Mouse (Mus musculus): Measurements from ENCODE around the gene Gpr84. TPM values are rescaled to one million over a fixed set of nuclear protein-coding genes. Genes with fewer than 3 reads are reported as not detected.

Gene Gpr84
- polyA plus RNA-seq (2015; fragmentation: Nextera tagmentation; extraction: Ambion mirVana), result 0.24 and 0.73 TPM in 2 replicates

- Histone ChIP-seq H3K4me3 (replicated peaks; ENCODE audit: low read length) (no peak within 1 kb of the TSS), H3K9ac (replicated peaks; ENCODE audit: low read depth, low read length) (no peak within 1 kb of the TSS), H3K36me3 (ENCODE audit: control insufficient read depth, insufficient read depth) (no peaks in the 10 kb centered on the region), H3K4me1 (replicated peaks; ENCODE audit: control insufficient read depth, insufficient read depth, low read length) (peaks cover 35% of the 10 kb centered on the region), H3K9me3 (ENCODE audit: control insufficient read depth, low read length) (no peaks in the 10 kb centered on the region), H3K27me3 (replicated peaks; ENCODE audit: control insufficient read depth, insufficient read depth, low read length) (0 out of 2 replicates have a peak, but pooled peaks cover 3% of the 10 kb centered on the region), H3K27ac (ENCODE audit: low read length) (no peak within 1 kb of the TSS), H3K4me2 (ENCODE audit: low read length) (no peak within 1 kb of the TSS)
- 81% methylated on average over 6 of the region's 6 CpGs for WGBS
- ATAC-seq, result no peak
Observed at GRCm38 (mm10) chr15:103310365-103310910, at the start of gene Gpr84. Gene Gpr84 (minus strand): TSS chr15:103310612.

GRCm38 (mm10) chr15:103359869-103360602 lies 49.6 kb upstream of the Gpr84 start:
- Histone ChIP-seq H3K4me2 (ENCODE audit: low read length) (no peak overlapping the region), H3K36me3 (ENCODE audit: control insufficient read depth, insufficient read depth) (no peaks in the 10 kb centered on the region), H3K4me1 (replicated peaks; ENCODE audit: control insufficient read depth, insufficient read depth, low read length) (no peaks in the 10 kb centered on the region), H3K27me3 (replicated peaks; ENCODE audit: control insufficient read depth, insufficient read depth, low read length) (no peaks in the 10 kb centered on the region), H3K9me3 (ENCODE audit: control insufficient read depth, low read length) (no peaks in the 10 kb centered on the region), H3K4me3 (replicated peaks; ENCODE audit: low read length) (no peak overlapping the region), H3K9ac (replicated peaks; ENCODE audit: low read depth, low read length) (no peak overlapping the region), H3K27ac (ENCODE audit: low read length) (no peak overlapping the region)
- WGBS, result 91% methylated on average over 5 of the region's 5 CpGs
- ATAC-seq, result no peak

- Histone ChIP-seq H3K4me2 (ENCODE audit: low read length) (no peak overlapping the region), H3K27me3 (replicated peaks; ENCODE audit: control insufficient read depth, insufficient read depth, low read length) (no peaks in the 10 kb centered on the region), H3K9ac (replicated peaks; ENCODE audit: low read depth, low read length) (no peak overlapping the region), H3K36me3 (ENCODE audit: control insufficient read depth, insufficient read depth) (no peaks in the 10 kb centered on the region), H3K9me3 (ENCODE audit: control insufficient read depth, low read length) (no peaks in the 10 kb centered on the region), H3K4me1 (replicated peaks; ENCODE audit: control insufficient read depth, insufficient read depth, low read length) (no peaks in the 10 kb centered on the region), H3K27ac (ENCODE audit: low read length) (no peak overlapping the region), H3K4me3 (replicated peaks; ENCODE audit: low read length) (no peak overlapping the region)
- 91% methylated on average over 1 of the region's 1 CpGs for WGBS
- no peak; the same call in 1 of the 2 replicates for ATAC-seq
Observed at GRCm38 (mm10) chr15:103359122-103359510, 48.7 kb upstream of the Gpr84 start.

GRCm38 (mm10) chr15:103358278-103359121 lies 48.1 kb upstream of the Gpr84 start:
- H3K36me3 ChIP-seq (ENCODE audit: control insufficient read depth, insufficient read depth), result no peaks in the 10 kb centered on the region
- no peaks in the 10 kb centered on the region for H3K27me3 ChIP-seq (replicated peaks; ENCODE audit: control insufficient read depth, insufficient read depth, low read length)
- H3K27ac ChIP-seq (ENCODE audit: low read length), result no peak overlapping the region
- no peak overlapping the region for H3K4me3 ChIP-seq (replicated peaks; ENCODE audit: low read length)
- no peaks in the 10 kb centered on the region for H3K9me3 ChIP-seq (ENCODE audit: control insufficient read depth, low read length)
- no peak overlapping the region for H3K9ac ChIP-seq (replicated peaks; ENCODE audit: low read depth, low read length)
- no peak for ATAC-seq
- H3K4me1 ChIP-seq (replicated peaks; ENCODE audit: control insufficient read depth, insufficient read depth, low read length), result no peaks in the 10 kb centered on the region
- no peak overlapping the region for H3K4me2 ChIP-seq (ENCODE audit: low read length)
- 34% methylated on average over 4 of the region's 4 CpGs for WGBS

GRCm38 (mm10) chr15:103357817-103358216 lies 47.4 kb upstream of the Gpr84 start:
- Histone ChIP-seq H3K4me3 (replicated peaks; ENCODE audit: low read length) (no peak overlapping the region), H3K27ac (ENCODE audit: low read length) (no peak overlapping the region), H3K4me1 (replicated peaks; ENCODE audit: control insufficient read depth, insufficient read depth, low read length) (no peaks in the 10 kb centered on the region), H3K9ac (replicated peaks; ENCODE audit: low read depth, low read length) (no peak overlapping the region), H3K4me2 (ENCODE audit: low read length) (no peak overlapping the region), H3K36me3 (ENCODE audit: control insufficient read depth, insufficient read depth) (no peaks in the 10 kb centered on the region), H3K27me3 (replicated peaks; ENCODE audit: control insufficient read depth, insufficient read depth, low read length) (no peaks in the 10 kb centered on the region), H3K9me3 (ENCODE audit: control insufficient read depth, low read length) (no peaks in the 10 kb centered on the region)
- ATAC-seq, result no peak
- 82% methylated on average over 4 of the region's 4 CpGs for WGBS

GRCm38 (mm10) chr15:103356130-103356529 lies 45.7 kb upstream of the Gpr84 start:
- ATAC-seq, result no peak
- Histone ChIP-seq H3K4me2 (ENCODE audit: low read length) (no peak overlapping the region), H3K36me3 (ENCODE audit: control insufficient read depth, insufficient read depth) (no peaks in the 10 kb centered on the region), H3K4me3 (replicated peaks; ENCODE audit: low read length) (no peak overlapping the region), H3K27ac (ENCODE audit: low read length) (no peak overlapping the region), H3K27me3 (replicated peaks; ENCODE audit: control insufficient read depth, insufficient read depth, low read length) (no peaks in the 10 kb centered on the region), H3K9me3 (ENCODE audit: control insufficient read depth, low read length) (no peaks in the 10 kb centered on the region), H3K4me1 (replicated peaks; ENCODE audit: control insufficient read depth, insufficient read depth, low read length) (no peaks in the 10 kb centered on the region), H3K9ac (replicated peaks; ENCODE audit: low read depth, low read length) (no peak overlapping the region)
- 84% methylated on average over 4 of the region's 4 CpGs for WGBS

- H3K36me3 ChIP-seq (ENCODE audit: control insufficient read depth, insufficient read depth), result no peaks in the 10 kb centered on the region
- no peaks in the 10 kb centered on the region for H3K4me1 ChIP-seq (replicated peaks; ENCODE audit: control insufficient read depth, insufficient read depth, low read length)
- no peak overlapping the region for H3K27ac ChIP-seq (ENCODE audit: low read length)
- no peak for ATAC-seq
- no peaks in the 10 kb centered on the region for H3K9me3 ChIP-seq (ENCODE audit: control insufficient read depth, low read length)
- H3K4me2 ChIP-seq (ENCODE audit: low read length), result no peak overlapping the region
- WGBS, result 87% methylated on average over 4 of the region's 4 CpGs
- no peak overlapping the region for H3K9ac ChIP-seq (replicated peaks; ENCODE audit: low read depth, low read length)
- no peaks in the 10 kb centered on the region for H3K27me3 ChIP-seq (replicated peaks; ENCODE audit: control insufficient read depth, insufficient read depth, low read length)
- no peak overlapping the region for H3K4me3 ChIP-seq (replicated peaks; ENCODE audit: low read length)
Observed at GRCm38 (mm10) chr15:103355420-103355819, 45.0 kb upstream of the Gpr84 start.

- Histone ChIP-seq H3K27me3 (replicated peaks; ENCODE audit: control insufficient read depth, insufficient read depth, low read length) (no peaks in the 10 kb centered on the region), H3K9ac (replicated peaks; ENCODE audit: low read depth, low read length) (no peak overlapping the region), H3K4me2 (ENCODE audit: low read length) (no peak overlapping the region), H3K4me3 (replicated peaks; ENCODE audit: low read length) (no peak overlapping the region), H3K9me3 (ENCODE audit: control insufficient read depth, low read length) (no peaks in the 10 kb centered on the region), H3K27ac (ENCODE audit: low read length) (no peak overlapping the region), H3K36me3 (ENCODE audit: control insufficient read depth, insufficient read depth) (no peaks in the 10 kb centered on the region), H3K4me1 (replicated peaks; ENCODE audit: control insufficient read depth, insufficient read depth, low read length) (no peaks in the 10 kb centered on the region)
- WGBS, result 93% methylated on average over 2 of the region's 2 CpGs
- ATAC-seq, result no peak
Observed at GRCm38 (mm10) chr15:103354690-103355089, 44.3 kb upstream of the Gpr84 start.

GRCm38 (mm10) chr15:103353511-103354256 lies 43.3 kb upstream of the Gpr84 start:
- no peaks in the 10 kb centered on the region for H3K4me1 ChIP-seq (replicated peaks; ENCODE audit: control insufficient read depth, insufficient read depth, low read length)
- 95% methylated on average over 11 of the region's 11 CpGs for WGBS
- H3K27ac ChIP-seq (ENCODE audit: low read length), result no peak overlapping the region
- H3K27me3 ChIP-seq (replicated peaks; ENCODE audit: control insufficient read depth, insufficient read depth, low read length), result no peaks in the 10 kb centered on the region
- H3K9ac ChIP-seq (replicated peaks; ENCODE audit: low read depth, low read length), result no peak overlapping the region
- H3K4me2 ChIP-seq (ENCODE audit: low read length), result no peak overlapping the region
- H3K9me3 ChIP-seq (ENCODE audit: control insufficient read depth, low read length), result no peaks in the 10 kb centered on the region
- ATAC-seq, result no peak
- no peaks in the 10 kb centered on the region for H3K36me3 ChIP-seq (ENCODE audit: control insufficient read depth, insufficient read depth)
- H3K4me3 ChIP-seq (replicated peaks; ENCODE audit: low read length), result no peak overlapping the region
